ENCODE assay signal across 15 mouse cellular contexts in the genomic region with DNA sequence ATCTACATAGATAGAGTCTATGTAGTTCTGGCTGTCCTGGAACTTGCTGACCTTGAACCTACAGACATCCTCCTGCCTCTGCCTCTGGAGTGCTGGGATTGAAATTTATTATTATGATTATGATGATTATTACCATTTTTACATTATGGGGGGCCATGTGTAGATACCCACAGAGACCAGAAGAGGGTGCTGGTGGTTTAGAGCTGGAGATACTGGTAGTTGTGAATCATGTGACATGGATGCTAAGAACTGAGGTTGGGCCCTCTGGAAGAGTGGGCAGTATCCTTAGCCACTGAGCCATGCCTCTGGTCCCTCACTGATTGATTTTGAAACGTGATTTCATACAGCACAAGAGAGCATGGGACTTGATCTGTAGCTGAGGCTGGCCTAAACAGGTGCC. TPM values are rescaled to one million over a fixed set of nuclear protein-coding genes. Genes with fewer than 3 reads are reported as not detected.
A peak's percentile ranks its signal among the peaks of the same experiment; 100 is the strongest.
DNase-seq lines count a peak whose midpoint lies in the region; ATAC-seq and TF ChIP-seq lines count a peak whose summit lies in the region.
"Had no signal": no experiment of that assay in that cellular context is flagged by ENCODE, and none has a peak within 500 bp of the region (broad histone marks: within the 10 kb centered on the region; RNA-seq: fewer than 3 reads in every experiment).

No protein-coding gene starts in this region.

- in situ Hi-C loops in CH12.LX (cut with MboI; ENCODE audit: low pct_ligation_motif_present, low pct_unique_long_range_greater_than_20kb, low sequenced_read_pairs): no loop called here

- peak; percentile 51 for TF ChIP-seq CTCF in forebrain, postnatal 0 days (IDR thresholded peaks at IDR 0.05; ENCODE audit: low read depth)
- peak; percentile 47 for TF ChIP-seq CTCF in left cerebral cortex, adult 2 months (IDR thresholded peaks at IDR 0.05)
- peak in 1 of 2 experiments; percentile 60; a peak in 2 of 4 replicates for TF ChIP-seq CTCF in CH12.LX (conservative IDR thresholded peaks at IDR 0.05 in 1 of 2, IDR thresholded peaks at IDR 0.05 in 1 of 2; ENCODE audit: low read depth in 2 of 2, low read length in 2 of 2)

- TF ChIP-seq EP300 in CH12.LX (IDR thresholded peaks at IDR 0.05; ENCODE audit: low read length): no peak

- TF ChIP-seq RAD21 in CH12.LX (IDR thresholded peaks at IDR 0.05; ENCODE audit: low read depth, low read length): peak; percentile 54

- H3K4me1 ChIP-seq in forebrain, postnatal 0 days (ENCODE audit: insufficient read depth): peaks cover 15% of the 10 kb centered on the region; the same call in 1 of the 2 replicates
- peaks cover 19% of the 10 kb centered on the region for H3K4me1 ChIP-seq in forebrain, embryonic 14.5 days (ENCODE audit: control insufficient read depth, insufficient read depth, low read length)
- peaks cover 0 to 12% of the 10 kb centered on the region in 2 experiments; a peak in 1 of 4 replicates for H3K4me1 ChIP-seq in CH12.LX (ENCODE audit: control insufficient read depth in 1 of 2, insufficient read depth in 2 of 2)
- peaks cover 72% of the 10 kb centered on the region for H3K4me1 ChIP-seq in embryonic facial prominence, embryonic 10.5 days

- no peak for TF ChIP-seq POLR2A in CH12.LX (IDR thresholded peaks at IDR 0.05; ENCODE audit: low read depth, low read length)

- H3K4me2 ChIP-seq in forebrain, postnatal 0 days (ENCODE audit: low read depth): no peak overlapping the region
- no peak overlapping the region for H3K4me2 ChIP-seq in forebrain, embryonic 14.5 days (ENCODE audit: low read length)
- no peak overlapping the region for H3K4me2 ChIP-seq in CH12.LX (ENCODE audit: insufficient read depth, low read depth, poor library complexity, severe bottlenecking)

- H3K79me2 ChIP-seq in CH12.LX (replicated peaks; ENCODE audit: control insufficient read depth, extremely low read depth, insufficient read depth, poor library complexity, severe bottlenecking): no peaks in the 10 kb centered on the region

- H3K27ac ChIP-seq in forebrain, postnatal 0 days (ENCODE audit: low read depth, low read length): no peak overlapping the region
- H3K27ac ChIP-seq in forebrain, embryonic 14.5 days (ENCODE audit: low read depth, low read length): no peak overlapping the region
- H3K27ac ChIP-seq in left cerebral cortex, adult 2 months: no peak overlapping the region
- no peak overlapping the region for H3K27ac ChIP-seq in CH12.LX (ENCODE audit: insufficient read depth, low read depth)
- H3K27ac ChIP-seq in embryonic facial prominence, embryonic 10.5 days (replicated peaks): no peak overlapping the region

- dilution Hi-C loops in CH12.LX (cut with MboI; ENCODE audit: extremely low pct_ligation_motif_present, extremely low pct_unique_long_range_greater_than_20kb, low sequenced_read_pairs): no loop called here

- no peaks in the 10 kb centered on the region for H3K27me3 ChIP-seq in forebrain, postnatal 0 days (ENCODE audit: insufficient read depth, low read length)
- no peaks in the 10 kb centered on the region for H3K27me3 ChIP-seq in forebrain, embryonic 14.5 days (replicated peaks; ENCODE audit: control insufficient read depth, insufficient read depth, low read length)
- no peaks in the 10 kb centered on the region for H3K27me3 ChIP-seq in CH12.LX (replicated peaks)
- H3K27me3 ChIP-seq in embryonic facial prominence, embryonic 10.5 days (replicated peaks; ENCODE audit: low read depth, poor library complexity, severe bottlenecking): peaks cover 41% of the 10 kb centered on the region

- 82% methylated on average over 1 of the region's 1 CpGs for WGBS in forebrain, postnatal 0 days
- WGBS in forebrain, embryonic 14.5 days: 77% methylated on average over 1 of the region's 1 CpGs
- WGBS in embryonic facial prominence, embryonic 10.5 days: 91% methylated on average over 1 of the region's 1 CpGs

- no peak for ATAC-seq in forebrain, postnatal 0 days
- no peak for ATAC-seq in forebrain, embryonic 14.5 days

- H3K9ac ChIP-seq in forebrain, postnatal 0 days: no peak overlapping the region
- H3K9ac ChIP-seq in forebrain, embryonic 14.5 days (ENCODE audit: low read length): no peak overlapping the region
- no peak overlapping the region for H3K9ac ChIP-seq in CH12.LX (ENCODE audit: insufficient read depth, low read depth)

- H3K36me3 ChIP-seq in forebrain, postnatal 0 days (ENCODE audit: insufficient read depth): peaks cover 14% of the 10 kb centered on the region
- H3K36me3 ChIP-seq in forebrain, embryonic 14.5 days (ENCODE audit: control insufficient read depth, insufficient read depth, low read length): peaks cover 6% of the 10 kb centered on the region; the same call in 1 of the 2 replicates
- peaks cover 9 to 51% of the 10 kb centered on the region in 2 experiments for H3K36me3 ChIP-seq in CH12.LX (replicated peaks in 1 of 2; ENCODE audit: control insufficient read depth in 1 of 2, insufficient read depth in 1 of 2, low read length in 1 of 2)
- peaks cover 54% of the 10 kb centered on the region for H3K36me3 ChIP-seq in embryonic facial prominence, embryonic 10.5 days (replicated peaks)

- no peak overlapping the region for H3K4me3 ChIP-seq in forebrain, postnatal 0 days (ENCODE audit: low read depth, low read length)
- H3K4me3 ChIP-seq in forebrain, embryonic 14.5 days (ENCODE audit: low read depth, low read length): no peak overlapping the region
- no peak overlapping the region for H3K4me3 ChIP-seq in left cerebral cortex, adult 2 months
- no peak overlapping the region for H3K4me3 ChIP-seq in CH12.LX (replicated peaks in 1 of 3; ENCODE audit: low read depth in 2 of 3, low read length in 2 of 3, poor library complexity in 1 of 3)
- peak overlapping the region; percentile 90; the same call in 1 of the 2 replicates for H3K4me3 ChIP-seq in embryonic facial prominence, embryonic 10.5 days
- H3K4me3 ChIP-seq: erythroblast, embryonic 14.5 days had no signal

- intact Hi-C loops in left cerebral cortex, adult 2 months (cut with DNase I): no loop called here
- intact Hi-C loops in left cerebral cortex, postnatal 25 days (cut with DNase I): no loop called here

- no peak for DNase-seq in forebrain, postnatal 0 days
- DNase-seq in forebrain, embryonic 14.5 days (ENCODE audit: low spot score): no peak
- DNase-seq in left cerebral cortex, adult 2 months (ENCODE audit: extremely low spot score in 1 of 2, low spot score in 2 of 2): no peak
- DNase-seq in left cerebral cortex, postnatal 25 days (ENCODE audit: low spot score in 2 of 2): no peak
- no peak for DNase-seq in CH12.LX (ENCODE audit: extremely low read depth)
- no peak for DNase-seq in embryonic facial prominence, embryonic 10.5 days (ENCODE audit: low spot score)
- DNase-seq in embryo, embryonic 9.5 days (ENCODE audit: extremely low spot score): no peak
- DNase-seq in spleen, postnatal 10 days (ENCODE audit: low spot score in 2 of 2): no peak
- DNase-seq: cerebellum, adult 18-20 months; heart, adult 18-20 months; heart, postnatal 4 days; kidney, adult 11 months; right cerebral cortex, adult 18-20 months had no signal

- no peaks in the 10 kb centered on the region for H3K9me3 ChIP-seq in forebrain, postnatal 0 days (ENCODE audit: low read length)
- H3K9me3 ChIP-seq in forebrain, embryonic 14.5 days (replicated peaks; ENCODE audit: control insufficient read depth, low read length): no peaks in the 10 kb centered on the region
- H3K9me3 ChIP-seq in CH12.LX (replicated peaks; ENCODE audit: low read length): peaks cover 7% of the 10 kb centered on the region
- no peaks in the 10 kb centered on the region for H3K9me3 ChIP-seq in embryonic facial prominence, embryonic 10.5 days
- H3K9me3 ChIP-seq: neural tube, embryonic 13.5 days had no signal

RNA-seq across cellular contexts. Expression of gene Arhgef25, which starts 3.4 kb away (rescaled TPM):
- 45.4 and 61.3 TPM in 2 replicates for total RNA-seq in forebrain, postnatal 0 days (2014; rRNA removed)
- 14.8 and 16.9 TPM in 2 replicates for polyA plus RNA-seq in forebrain, postnatal 0 days (2015; fragmentation: Nextera tagmentation; extraction: Ambion mirVana)
- 21.4 and 22.9 TPM in 2 replicates for polyA plus RNA-seq in forebrain, embryonic 14.5 days (2014; fragmentation: Nextera tagmentation; extraction: Ambion mirVana)
- 100 to 1,000 TPM; 198 to 208 TPM for total RNA-seq in left cerebral cortex, adult 2 months (2021)
- 100 to 1,000 TPM; 142 to 156 TPM for total RNA-seq in left cerebral cortex, postnatal 25 days (2021)
- total RNA-seq in CH12.LX (2012; rRNA removed): 8.6 and 8.7 TPM in 2 replicates
- 3.3 and 4.0 TPM in 2 replicates for total RNA-seq in CH12.LX (2014; rRNA removed)
- polyA plus RNA-seq in CH12.LX (2012; ENCODE audit: insufficient read length, low read depth): 8.3 and 11.1 TPM in 2 replicates
- 26.9 and 29.6 TPM in 2 replicates for polyA plus RNA-seq in embryonic facial prominence, embryonic 10.5 days (2016; fragmentation: Nextera tagmentation; extraction: Ambion mirVana)

RNA-seq across cellular contexts. Expression of gene Slc26a10, which starts 6.0 kb away (rescaled TPM):
- 0.10 TPM in 1 of 2 replicates, not detected in the other for total RNA-seq in forebrain, postnatal 0 days (2014; rRNA removed)
- 0.80 and 1.1 TPM in 2 replicates for polyA plus RNA-seq in forebrain, postnatal 0 days (2015; fragmentation: Nextera tagmentation; extraction: Ambion mirVana)
- 0.69 and 0.95 TPM in 2 replicates for polyA plus RNA-seq in forebrain, embryonic 14.5 days (2014; fragmentation: Nextera tagmentation; extraction: Ambion mirVana)
- 1 to 10 TPM; 3.8 TPM for total RNA-seq in left cerebral cortex, adult 2 months (2021)
- 1 to 10 TPM; 2.4 to 4.1 TPM for total RNA-seq in left cerebral cortex, postnatal 25 days (2021)
- total RNA-seq in CH12.LX (2012; rRNA removed): 1.2 and 1.7 TPM in 2 replicates
- total RNA-seq in CH12.LX (2014; rRNA removed): 0.05 TPM in 2 replicates
- 0.16 and 0.44 TPM in 2 replicates for polyA plus RNA-seq in CH12.LX (2012; ENCODE audit: insufficient read length, low read depth)
- 2.1 and 2.9 TPM in 2 replicates for polyA plus RNA-seq in embryonic facial prominence, embryonic 10.5 days (2016; fragmentation: Nextera tagmentation; extraction: Ambion mirVana)
- polyA plus RNA-seq: erythroblast, embryonic 14.5 days had no signal

RNA-seq across cellular contexts. Expression of gene Dtx3, which starts 9.1 kb away (rescaled TPM):
- 198 and 245 TPM in 2 replicates for total RNA-seq in forebrain, postnatal 0 days (2014; rRNA removed)
- 175 and 178 TPM in 2 replicates for polyA plus RNA-seq in forebrain, postnatal 0 days (2015; fragmentation: Nextera tagmentation; extraction: Ambion mirVana)
- 148 and 187 TPM in 2 replicates for polyA plus RNA-seq in forebrain, embryonic 14.5 days (2014; fragmentation: Nextera tagmentation; extraction: Ambion mirVana)
- 100 to 1,000 TPM; 207 to 223 TPM for total RNA-seq in left cerebral cortex, adult 2 months (2021)
- 100 to 1,000 TPM; 210 TPM for total RNA-seq in left cerebral cortex, postnatal 25 days (2021)
- total RNA-seq in CH12.LX (2012; rRNA removed) (26.9 and 27.6 TPM in 2 replicates), CH12.LX (2014; rRNA removed) (18.9 and 19.2 TPM in 2 replicates)
- 51.2 and 54.4 TPM in 2 replicates for polyA plus RNA-seq in CH12.LX (2012; ENCODE audit: insufficient read length, low read depth)
- polyA plus RNA-seq in embryonic facial prominence, embryonic 10.5 days (2016; fragmentation: Nextera tagmentation; extraction: Ambion mirVana): 107 and 115 TPM in 2 replicates

RNA-seq across cellular contexts. Expression of gene B4galnt1, which starts 21.4 kb away (rescaled TPM):
- total RNA-seq in forebrain, postnatal 0 days (2014; rRNA removed): 87.9 and 94.4 TPM in 2 replicates
- polyA plus RNA-seq in forebrain, postnatal 0 days (2015; fragmentation: Nextera tagmentation; extraction: Ambion mirVana): 87.3 and 87.8 TPM in 2 replicates
- polyA plus RNA-seq in forebrain, embryonic 14.5 days (2014; fragmentation: Nextera tagmentation; extraction: Ambion mirVana): 30.7 and 46.8 TPM in 2 replicates
- 100 to 1,000 TPM; 122 to 125 TPM for total RNA-seq in left cerebral cortex, adult 2 months (2021)
- total RNA-seq in left cerebral cortex, postnatal 25 days (2021): 100 to 1,000 TPM; 111 to 116 TPM
- total RNA-seq in CH12.LX (2012; rRNA removed) (15.5 and 17.5 TPM in 2 replicates), CH12.LX (2014; rRNA removed) (0.74 and 0.98 TPM in 2 replicates)
- 1.9 and 2.3 TPM in 2 replicates for polyA plus RNA-seq in CH12.LX (2012; ENCODE audit: insufficient read length, low read depth)
- 3.0 and 3.8 TPM in 2 replicates for polyA plus RNA-seq in embryonic facial prominence, embryonic 10.5 days (2016; fragmentation: Nextera tagmentation; extraction: Ambion mirVana)

RNA-seq across cellular contexts. Expression of gene Pip4k2c, which starts 24.9 kb away (rescaled TPM):
- 21.5 and 23.3 TPM in 2 replicates for total RNA-seq in forebrain, postnatal 0 days (2014; rRNA removed)
- polyA plus RNA-seq in forebrain, postnatal 0 days (2015; fragmentation: Nextera tagmentation; extraction: Ambion mirVana): 17.8 and 20.1 TPM in 2 replicates
- 15.3 and 17.4 TPM in 2 replicates for polyA plus RNA-seq in forebrain, embryonic 14.5 days (2014; fragmentation: Nextera tagmentation; extraction: Ambion mirVana)
- 100 to 1,000 TPM; 113 to 115 TPM for total RNA-seq in left cerebral cortex, adult 2 months (2021)
- total RNA-seq in left cerebral cortex, postnatal 25 days (2021): 10 to 100 TPM; 95.2 to 95.6 TPM
- total RNA-seq in CH12.LX (2012; rRNA removed) (22.7 TPM in 2 replicates), CH12.LX (2014; rRNA removed) (12.5 and 13.3 TPM in 2 replicates)
- polyA plus RNA-seq in CH12.LX (2012; ENCODE audit: insufficient read length, low read depth): 23.3 and 24.7 TPM in 2 replicates
- polyA plus RNA-seq in embryonic facial prominence, embryonic 10.5 days (2016; fragmentation: Nextera tagmentation; extraction: Ambion mirVana): 25.3 and 25.9 TPM in 2 replicates
